Mouse (Mus musculus): ENCODE measurements around the gene Sox1.

The Sox1 gene

DNA sequence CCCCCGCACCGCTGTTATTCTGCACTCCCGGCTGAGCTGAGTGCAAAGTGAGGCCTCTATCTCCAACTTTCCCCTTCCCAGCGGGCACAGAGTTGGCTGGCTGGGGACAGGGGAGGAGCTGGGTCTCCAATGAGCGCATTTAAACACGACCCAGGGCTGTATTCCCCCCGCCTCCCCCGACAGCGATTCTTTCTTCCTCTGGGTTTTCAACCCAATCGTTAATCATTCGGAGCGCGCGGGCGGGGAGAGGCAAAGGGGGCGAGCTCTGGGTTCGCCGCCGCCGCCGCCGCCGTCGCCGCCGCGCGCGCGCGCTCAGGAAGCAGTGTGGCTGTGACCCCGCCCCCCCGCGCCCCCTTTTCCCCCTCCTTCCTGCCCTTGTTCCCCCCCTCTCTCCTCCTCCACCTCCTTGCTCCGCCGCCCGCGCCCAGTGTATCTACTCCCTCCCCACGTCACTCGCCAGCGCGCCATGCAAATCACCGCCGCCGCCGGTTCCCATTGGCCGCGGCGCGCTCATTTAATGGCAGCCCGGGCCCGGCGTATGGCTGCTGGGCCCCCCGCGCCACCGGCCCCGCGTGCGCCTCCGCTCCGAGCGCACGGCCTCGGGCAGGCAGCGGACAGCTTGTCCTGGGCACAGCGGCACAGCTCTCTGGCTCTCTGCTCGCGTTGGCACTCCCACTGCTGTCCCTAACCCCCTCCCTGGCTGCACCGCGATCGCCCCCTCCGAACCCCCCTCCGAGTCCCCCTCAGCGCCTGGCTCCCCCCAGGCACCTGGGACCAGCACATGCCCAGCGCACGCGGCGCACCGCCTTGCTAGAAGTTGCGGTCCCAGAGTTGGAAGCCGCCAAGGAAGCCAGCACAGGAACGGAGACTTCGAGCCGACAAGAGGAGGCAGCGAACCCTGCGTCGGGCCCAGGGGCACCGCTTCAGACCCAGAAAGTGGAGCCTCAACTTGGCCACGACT lies at the start of gene Sox1:
Gene Sox1 (plus strand): TSS at position 225 of the 961 bp plus-strand sequence.
- DNase-seq (ENCODE audit: low spot score) = no peak

DNA sequence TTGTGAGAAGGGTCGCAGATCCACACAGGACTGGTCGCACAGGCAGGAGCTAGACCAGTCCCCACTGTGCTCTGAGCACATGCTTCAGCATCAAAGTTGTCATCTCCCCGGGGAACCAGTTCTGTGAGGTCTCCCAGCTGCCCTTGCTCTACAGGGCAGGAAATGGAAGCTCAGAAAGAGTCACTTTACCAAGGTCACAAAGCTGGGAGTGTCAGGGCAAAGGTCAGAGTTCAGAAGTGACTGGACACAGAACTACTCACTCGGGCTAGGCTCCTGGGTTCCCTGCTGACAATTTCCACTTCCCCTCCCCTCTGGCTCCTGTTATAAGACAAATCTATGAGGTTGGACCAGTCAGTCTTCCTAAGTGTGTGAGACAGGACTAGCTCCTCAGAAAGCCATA lies 49.2 kb upstream of the Sox1 start:
- DNase-seq (ENCODE audit: low spot score) = no peak

- DNase-seq (ENCODE audit: low spot score) = no peak
Observed at GRCm38 (mm10) chr8:12346870-12347269, 48.2 kb upstream of the Sox1 start.

GRCm38 (mm10) chr8:12348306-12348705 lies 46.8 kb upstream of the Sox1 start:
- no peak for DNase-seq (ENCODE audit: low spot score)

DNA sequence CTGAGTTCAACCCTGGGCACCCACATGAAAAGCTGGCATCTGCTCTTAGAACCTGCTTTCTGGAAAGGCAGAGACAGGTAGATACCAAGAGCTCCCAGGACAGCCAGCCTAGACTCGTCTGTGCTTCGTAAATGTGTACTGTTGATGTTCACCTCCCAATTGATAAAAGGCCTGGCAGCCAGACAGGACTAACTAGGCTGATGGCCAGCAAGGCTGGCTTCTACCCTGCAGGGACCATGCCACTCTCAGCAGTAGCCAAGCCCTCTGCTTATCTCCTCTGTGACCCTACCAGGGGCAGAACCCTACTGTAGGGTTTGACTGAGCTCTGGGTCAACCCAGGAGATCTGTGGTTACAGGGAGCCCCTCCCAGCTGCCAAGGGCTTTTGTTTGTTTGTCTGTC lies 45.5 kb upstream of the Sox1 start:
- no peak for DNase-seq (ENCODE audit: low spot score)

DNA sequence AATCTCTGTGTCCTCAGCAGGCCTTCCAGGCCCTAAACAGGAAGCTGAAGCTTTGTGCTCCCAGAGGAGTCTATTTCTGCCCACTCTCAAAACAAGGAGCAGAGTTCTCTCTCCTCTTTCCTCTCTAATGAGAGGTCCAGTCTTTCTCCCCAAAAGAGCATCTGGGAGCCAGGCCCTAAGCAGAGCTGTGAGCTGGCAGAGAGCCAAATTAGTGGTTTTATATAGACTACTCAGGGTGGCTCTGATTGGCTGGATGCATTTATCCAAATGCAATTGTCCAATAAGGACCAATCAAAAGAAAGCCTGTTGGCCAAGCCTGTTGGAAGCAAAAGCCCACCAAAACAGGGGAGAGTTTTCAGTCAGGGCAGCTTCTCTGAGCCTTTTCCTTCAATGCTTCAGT lies 44.0 kb upstream of the Sox1 start:
- DNase-seq (ENCODE audit: low spot score) = no peak

GRCm38 (mm10) chr8:12354406-12355025 lies 40.6 kb upstream of the Sox1 start:
- DNase-seq (ENCODE audit: low spot score) = no peak

DNA sequence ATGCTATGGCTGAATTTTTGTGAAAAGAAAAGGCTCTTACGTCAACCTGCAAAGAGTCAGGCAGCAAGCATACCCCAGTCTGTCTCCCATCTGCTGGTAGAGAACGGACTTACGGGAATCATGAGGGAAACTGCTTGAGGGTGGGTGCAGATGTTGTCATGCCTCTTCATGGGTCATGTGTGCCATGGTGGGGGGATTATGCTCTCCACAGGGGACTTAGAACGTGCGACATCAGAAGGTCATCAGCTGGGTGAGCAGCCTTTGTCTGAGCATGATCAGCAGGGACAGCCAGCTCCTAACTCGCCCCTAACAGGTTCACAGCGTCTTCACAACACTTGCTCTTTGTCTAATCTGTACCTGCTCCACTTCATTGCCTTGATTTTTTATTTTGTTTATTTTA lies 26.9 kb upstream of the Sox1 start:
- no peak for DNase-seq (ENCODE audit: low spot score)

GRCm38 (mm10) chr8:12368856-12369255 lies 26.2 kb upstream of the Sox1 start:
- no peak for DNase-seq (ENCODE audit: low spot score)

GRCm38 (mm10) chr8:12381111-12381510 lies 14.0 kb upstream of the Sox1 start:
- DNase-seq (ENCODE audit: low spot score) = no peak

GRCm38 (mm10) chr8:12382707-12383561 lies 12.2 kb upstream of the Sox1 start:
- no peak for DNase-seq (ENCODE audit: low spot score)

GRCm38 (mm10) chr8:12383979-12384890 lies 10.9 kb upstream of the Sox1 start:
- DNase-seq (ENCODE audit: low spot score) = no peak

- no peak for DNase-seq (ENCODE audit: low spot score)
Observed at GRCm38 (mm10) chr8:12384996-12385685, 10.0 kb upstream of the Sox1 start.

DNA sequence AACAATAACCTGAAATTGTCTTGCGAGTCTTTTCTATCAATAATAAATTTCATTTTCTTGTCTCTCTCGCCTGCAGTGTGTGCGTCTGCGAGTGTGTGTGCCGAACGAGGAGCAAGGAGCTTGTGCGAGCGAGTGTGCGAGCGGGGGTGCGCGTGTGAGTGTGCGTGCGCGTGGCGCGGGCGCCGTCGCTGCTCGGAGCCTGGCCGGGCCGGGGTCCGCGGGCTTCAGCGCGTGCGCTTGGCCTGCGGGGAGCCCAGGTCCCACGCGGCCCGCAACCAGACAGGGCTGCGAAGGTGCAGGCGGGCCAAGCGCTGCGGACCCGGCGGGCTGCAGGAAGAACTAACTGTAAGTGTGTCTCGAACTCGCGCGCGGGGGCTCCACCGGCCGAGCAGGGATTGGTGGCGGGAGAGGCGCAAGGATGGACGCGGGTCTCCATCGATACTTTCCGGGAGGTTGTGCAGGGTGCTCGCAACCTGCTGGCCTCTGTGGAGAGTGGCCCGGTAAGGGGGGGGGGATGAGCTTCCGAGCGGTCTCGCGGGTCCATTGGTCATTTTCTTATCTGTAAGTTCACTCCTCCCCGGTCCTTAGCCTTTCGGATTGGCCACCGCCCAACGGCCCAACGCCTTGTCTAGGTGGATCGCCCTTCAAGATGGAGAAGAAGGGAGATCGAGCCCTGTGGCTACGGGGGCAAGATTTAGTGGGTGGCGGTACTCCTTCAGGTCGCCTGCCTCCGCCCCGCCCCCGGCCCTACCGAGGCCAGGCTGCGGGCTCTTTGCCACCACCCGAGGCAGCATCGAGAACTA lies 9.2 kb upstream of the Sox1 start:
- no peak for DNase-seq (ENCODE audit: low spot score)

DNA sequence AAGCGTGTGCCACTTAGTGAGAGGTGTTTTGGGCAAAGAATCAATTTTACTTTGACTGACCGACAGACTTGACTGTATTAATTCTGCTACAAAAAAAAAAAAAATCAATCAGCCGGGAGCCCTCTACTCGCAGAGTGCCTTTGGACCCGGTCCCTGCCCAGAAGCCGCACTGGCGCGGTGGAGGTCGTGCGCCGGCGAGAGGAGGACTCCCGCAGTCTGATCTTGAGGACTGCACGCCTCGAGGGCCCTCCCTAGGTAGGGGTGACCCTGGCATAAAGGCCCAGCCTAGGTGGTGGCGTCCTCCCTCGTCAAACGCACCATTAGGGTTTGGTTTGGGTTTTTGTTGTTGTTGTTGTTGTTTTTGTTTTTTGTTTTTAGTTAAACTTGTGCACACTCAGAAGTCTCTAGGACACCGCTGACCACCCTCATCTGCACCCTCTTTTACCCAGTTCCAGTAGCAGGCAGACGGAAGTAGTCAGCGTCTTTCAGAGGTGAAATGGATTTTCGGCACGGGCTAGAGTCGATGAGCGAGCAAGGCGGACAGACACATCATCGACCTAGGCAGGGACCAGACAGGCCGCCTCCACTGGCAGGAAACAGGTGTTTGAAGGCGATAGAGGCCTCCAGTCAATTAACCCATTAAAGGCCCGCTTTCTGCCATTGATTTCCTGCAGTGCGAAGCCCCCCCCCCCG lies 8.4 kb upstream of the Sox1 start:
- DNase-seq (ENCODE audit: low spot score) = no peak

- no peak for DNase-seq (ENCODE audit: low spot score)
Observed at GRCm38 (mm10) chr8:12387223-12387860, 7.8 kb upstream of the Sox1 start.

- no peak for DNase-seq (ENCODE audit: low spot score)
Observed at GRCm38 (mm10) chr8:12387901-12388300, 7.2 kb upstream of the Sox1 start.

DNA sequence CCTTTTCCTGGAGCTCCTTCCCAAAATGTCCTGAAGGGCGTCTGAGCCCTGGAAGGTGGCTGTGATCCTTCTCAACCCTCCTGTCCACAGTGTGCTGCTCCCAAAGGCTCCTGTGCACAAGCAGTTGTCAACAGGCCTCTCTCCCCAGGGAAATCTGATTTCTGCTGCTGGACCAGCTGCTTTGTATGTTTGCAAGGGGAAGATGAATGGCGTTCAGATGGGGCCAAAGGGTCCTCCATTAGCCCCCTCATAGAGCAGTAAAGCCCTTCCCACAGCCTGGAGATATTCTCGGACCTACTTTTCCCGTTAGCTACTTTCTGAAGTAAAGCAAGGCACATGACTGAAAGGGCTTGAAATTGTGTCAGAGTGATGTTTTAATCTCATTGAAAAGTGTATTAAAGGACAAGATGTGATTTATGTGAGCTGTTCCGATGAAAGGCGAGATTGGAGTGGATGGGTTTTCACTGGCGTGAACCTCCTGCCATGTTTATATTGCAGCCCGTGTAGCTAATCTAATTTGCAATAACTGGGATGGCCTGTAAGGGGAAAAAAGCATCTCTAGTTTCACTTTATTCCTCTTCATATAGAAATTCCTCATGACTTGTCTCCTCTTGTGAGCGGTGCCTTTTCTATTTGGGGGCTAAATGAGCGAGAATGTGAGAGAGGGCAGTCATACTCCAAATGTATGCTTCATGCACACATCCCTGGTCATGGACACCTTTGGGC lies 6.5 kb upstream of the Sox1 start:
- DNase-seq (ENCODE audit: low spot score) = no peak
